Mouse (Mus musculus): ENCODE results near the gene Dennd6a.
"Not testable (repeated sequence)": the region's sequence is repeated elsewhere in the genome, so short reads cannot be mapped to it uniquely, and the experiment has no call there.

Gene Dennd6a

DNA sequence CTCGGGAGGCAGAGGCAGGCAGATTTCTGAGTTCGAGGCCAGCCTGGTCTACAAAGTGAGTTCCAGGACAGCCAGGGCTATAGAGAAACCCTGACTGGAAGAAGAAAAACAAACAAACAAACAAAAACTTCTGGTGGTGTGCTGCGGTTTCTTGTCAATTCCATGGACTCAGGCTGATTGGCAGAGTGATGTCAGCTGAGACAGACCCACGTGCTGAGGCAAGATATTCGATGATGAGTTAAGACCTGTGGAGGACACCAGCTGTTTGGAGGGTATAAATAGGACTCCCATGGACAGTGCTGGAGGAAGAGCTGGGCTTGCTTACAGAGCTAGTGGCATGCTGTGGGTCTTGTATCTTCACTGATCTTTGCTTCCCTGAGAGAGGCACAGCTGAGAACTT lies at the start of gene Dennd6a:
Gene Dennd6a, plus strand, starts transcription at position 301 of the 400 bp plus-strand sequence.
- not testable (repeated sequence) for DNase-seq (ENCODE audit: low read depth, low spot score)

GRCm38 (mm10) chr14:26525955-26526354 lies 47.7 kb upstream of the Dennd6a start:
- no peak for DNase-seq (ENCODE audit: low read depth, low spot score)

DNA sequence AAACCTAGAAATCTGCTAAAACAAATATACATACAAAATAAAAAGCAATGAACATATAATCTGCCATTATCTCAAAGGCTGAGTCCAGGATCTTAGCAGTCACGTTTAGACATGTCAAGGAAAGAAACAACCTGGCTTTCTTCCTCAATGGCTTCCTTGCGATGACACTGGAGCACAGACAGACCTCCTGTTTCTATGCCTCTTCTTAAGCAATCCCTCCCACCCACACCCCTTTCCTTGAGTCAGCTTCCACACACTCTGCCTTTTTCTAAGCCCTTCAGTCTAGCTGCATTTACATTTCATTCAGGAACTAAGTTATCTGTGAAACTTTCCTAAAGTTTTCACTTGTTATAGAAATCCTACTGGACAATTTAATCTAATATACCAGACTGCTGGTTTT lies 45.4 kb upstream of the Dennd6a start:
- no peak for DNase-seq (ENCODE audit: low read depth, low spot score)

DNA sequence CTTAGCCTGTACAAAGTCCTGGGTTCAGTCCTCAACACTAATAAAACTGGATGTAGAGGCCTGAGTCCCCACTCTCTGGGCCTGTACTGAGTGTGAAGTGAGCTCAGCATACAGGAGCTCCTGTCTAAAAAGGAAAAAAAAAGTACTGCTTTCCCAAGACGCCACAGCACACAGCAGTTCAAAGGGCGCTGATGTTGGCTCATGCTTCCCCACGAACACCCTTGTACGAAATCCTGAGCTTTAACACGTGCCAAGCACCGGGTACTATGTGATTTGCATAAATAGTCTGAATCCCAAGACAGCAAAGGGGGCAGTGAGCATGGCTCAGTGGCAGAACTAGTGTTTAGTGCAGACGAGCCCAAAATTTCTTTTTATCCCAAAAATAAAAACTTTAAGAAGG lies 43.3 kb upstream of the Dennd6a start:
- DNase-seq (ENCODE audit: low read depth, low spot score), result no peak

DNA sequence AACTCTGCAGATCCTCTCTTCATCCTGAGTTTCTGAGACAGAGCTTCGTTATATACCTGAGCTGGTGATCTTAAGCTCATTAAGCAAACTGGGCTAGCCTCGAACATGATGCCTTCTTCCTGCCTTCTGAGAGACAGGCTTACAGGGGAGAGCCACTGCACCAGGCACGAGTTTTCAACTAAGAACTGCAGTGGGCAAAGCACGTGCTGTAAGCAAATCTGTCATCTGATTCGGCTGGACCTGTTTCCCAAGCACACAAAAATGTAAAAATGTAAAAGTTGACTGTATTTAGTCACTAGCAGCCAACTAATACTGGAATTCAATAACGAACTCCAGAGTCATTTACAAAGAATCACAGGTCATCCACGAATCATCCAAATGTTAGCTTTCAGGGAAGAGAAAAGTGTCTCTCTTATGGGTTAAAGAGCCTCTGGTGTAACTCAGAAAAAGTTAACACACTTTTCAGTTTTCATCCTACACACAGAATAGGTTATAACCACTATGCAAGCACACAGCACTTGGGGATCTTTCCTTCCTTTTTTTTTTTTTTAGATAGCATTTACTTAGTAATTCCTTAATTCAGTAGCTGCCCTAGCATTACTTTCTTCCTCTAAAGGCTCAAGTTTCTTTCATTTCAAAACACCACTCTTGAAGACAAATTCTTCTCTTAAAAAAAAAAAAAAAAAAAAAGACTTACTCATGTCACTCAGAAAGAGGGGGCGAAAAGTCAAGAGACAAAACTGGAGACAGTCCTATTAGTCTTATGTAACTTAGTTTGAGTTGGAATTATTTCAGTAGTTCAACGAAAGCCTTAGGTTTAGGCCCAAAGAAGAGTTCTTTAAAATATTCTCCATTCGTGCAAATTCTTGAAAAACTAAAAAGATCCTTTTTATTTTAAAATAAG lies 42.0 kb upstream of the Dennd6a start:
- no peak for DNase-seq (ENCODE audit: low read depth, low spot score)

DNA sequence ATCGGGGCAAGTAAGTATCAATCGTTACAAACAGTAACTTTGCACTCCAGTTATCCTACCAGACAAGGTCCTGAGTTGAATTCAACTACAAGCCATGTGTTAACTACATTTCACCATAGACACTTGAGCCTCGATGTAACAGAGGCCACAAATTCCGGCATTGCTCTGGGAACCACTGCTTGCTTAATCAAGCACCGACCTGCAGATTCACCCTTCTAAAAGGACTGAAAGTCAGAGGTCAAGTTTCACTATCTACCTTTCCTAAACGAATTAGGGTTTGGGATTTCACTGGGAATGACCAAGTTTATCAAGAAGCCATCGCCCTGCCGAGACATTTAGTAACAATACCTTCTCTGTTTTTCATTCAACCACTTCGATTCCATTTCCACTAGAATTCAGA lies 40.9 kb upstream of the Dennd6a start:
- DNase-seq (ENCODE audit: low read depth, low spot score), result no peak

DNA sequence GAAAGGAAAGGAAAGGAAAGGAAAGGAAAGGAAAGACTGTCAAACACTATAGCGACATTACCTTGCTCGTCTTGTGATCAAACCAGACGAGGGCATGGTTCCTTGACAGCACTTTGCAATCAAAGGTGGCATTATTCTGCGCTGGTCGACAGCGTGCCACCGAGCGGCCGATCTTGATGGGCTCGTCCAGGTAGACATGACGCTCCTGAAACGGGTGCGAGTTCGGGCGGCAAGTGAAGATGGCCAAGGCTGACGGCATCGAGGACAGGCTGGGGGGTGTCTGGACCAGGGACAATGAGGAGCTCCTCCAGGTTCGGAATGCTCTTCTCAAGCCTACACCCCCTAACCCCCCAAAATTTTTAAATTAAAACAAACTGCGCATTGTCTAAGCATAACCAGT lies 40.4 kb upstream of the Dennd6a start:
- DNase-seq (ENCODE audit: low read depth, low spot score), result no peak

- DNase-seq (ENCODE audit: low read depth, low spot score), result no peak
Observed at GRCm38 (mm10) chr14:26533821-26534756, 39.6 kb upstream of the Dennd6a start.

GRCm38 (mm10) chr14:26534757-26535479 lies 38.7 kb upstream of the Dennd6a start, which contains the start of gene Slmap:
Slmap (minus strand) TSS chr14:26534931.
- peak; percentile 98 for DNase-seq (ENCODE audit: low read depth, low spot score)

DNA sequence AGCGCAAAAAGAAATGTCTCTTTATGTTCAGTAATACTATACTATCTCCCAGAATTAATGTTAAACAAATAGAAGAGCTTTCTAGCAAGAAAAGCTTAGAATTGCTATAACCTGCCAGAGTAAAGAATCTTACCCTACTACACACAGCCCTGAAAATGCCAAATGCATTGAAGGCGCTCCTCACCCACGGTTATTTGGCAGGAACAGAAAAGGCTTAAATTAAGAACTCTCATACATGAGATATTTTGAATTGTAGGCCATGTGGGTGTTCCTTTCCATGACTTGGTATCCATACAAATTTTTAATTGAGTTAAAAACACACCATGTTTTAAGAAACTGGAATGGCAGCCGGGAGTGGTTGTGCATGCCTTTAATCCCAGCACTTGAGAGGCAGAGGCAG lies 34.4 kb upstream of the Dennd6a start:
- DNase-seq (ENCODE audit: low read depth, low spot score), result peak; percentile 77

GRCm38 (mm10) chr14:26540577-26540976 lies 33.1 kb upstream of the Dennd6a start:
- DNase-seq (ENCODE audit: low read depth, low spot score), result no peak

DNA sequence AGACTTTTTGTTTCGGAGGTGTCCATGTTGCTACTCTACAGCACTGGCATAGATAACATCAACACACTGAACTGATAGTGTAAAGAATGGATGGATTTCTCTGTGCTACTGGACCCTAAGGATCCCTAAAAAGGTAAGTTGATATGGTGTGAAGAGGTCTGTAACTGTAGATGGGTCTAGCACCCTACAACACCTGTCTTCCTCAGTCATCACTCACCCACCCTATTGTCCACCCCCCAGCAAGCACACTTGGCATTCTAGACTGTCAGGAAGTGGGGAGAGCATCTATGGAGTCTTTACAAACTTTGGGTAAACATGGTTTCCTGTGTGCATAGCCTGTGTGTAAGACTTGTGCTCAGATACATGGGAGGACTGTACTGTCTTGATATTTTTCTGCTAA lies 31.5 kb upstream of the Dennd6a start:
- no peak for DNase-seq (ENCODE audit: low read depth, low spot score)

- no peak for DNase-seq (ENCODE audit: low read depth, low spot score)
Observed at GRCm38 (mm10) chr14:26547516-26548488, 25.9 kb upstream of the Dennd6a start.

DNA sequence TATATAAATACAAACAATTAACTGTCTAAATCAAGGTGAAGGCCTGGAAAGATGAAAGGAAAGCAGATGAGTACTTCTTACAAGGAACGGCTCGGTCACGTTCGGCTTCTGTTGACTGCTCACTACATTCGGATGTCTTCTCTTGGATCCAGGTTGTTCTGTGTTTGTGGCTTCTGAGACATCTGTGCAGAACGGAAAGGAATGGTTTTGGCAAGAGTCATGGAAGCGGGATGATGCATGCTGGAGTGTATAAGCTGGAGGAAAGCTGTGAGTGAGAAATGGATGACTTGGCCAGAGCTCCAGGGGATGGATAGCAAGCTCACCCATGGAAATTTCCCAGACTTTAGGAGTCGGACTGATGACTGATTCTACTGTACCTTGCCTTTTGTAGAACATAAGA lies 22.9 kb upstream of the Dennd6a start:
- no peak for DNase-seq (ENCODE audit: low read depth, low spot score)

- DNase-seq (ENCODE audit: low read depth, low spot score), result no peak
Observed at GRCm38 (mm10) chr14:26552441-26552840, 21.2 kb upstream of the Dennd6a start.

DNA sequence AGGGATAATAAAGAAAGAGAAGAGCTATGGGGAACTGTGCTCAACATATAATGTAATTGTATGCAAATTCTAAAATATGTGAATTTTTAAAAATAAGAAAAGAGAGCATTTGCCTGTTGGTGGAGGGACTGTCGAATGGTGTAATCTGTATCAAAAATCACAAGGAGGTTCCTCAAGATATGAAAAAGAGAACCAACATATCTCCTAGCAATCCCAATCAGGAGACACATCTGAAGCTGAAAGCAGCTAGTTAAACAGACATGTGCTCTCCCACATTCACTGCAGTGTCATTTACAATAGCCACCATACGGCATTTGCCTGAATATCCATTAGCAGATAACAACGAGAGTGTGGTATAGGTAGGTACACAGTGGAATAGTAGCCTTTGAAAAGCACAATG lies 20.8 kb upstream of the Dennd6a start:
- DNase-seq (ENCODE audit: low read depth, low spot score), result no peak

- no peak for DNase-seq (ENCODE audit: low read depth, low spot score)
Observed at GRCm38 (mm10) chr14:26557581-26557980, 16.1 kb upstream of the Dennd6a start.

GRCm38 (mm10) chr14:26558536-26558935 lies 15.1 kb upstream of the Dennd6a start:
- DNase-seq (ENCODE audit: low read depth, low spot score), result no peak

DNA sequence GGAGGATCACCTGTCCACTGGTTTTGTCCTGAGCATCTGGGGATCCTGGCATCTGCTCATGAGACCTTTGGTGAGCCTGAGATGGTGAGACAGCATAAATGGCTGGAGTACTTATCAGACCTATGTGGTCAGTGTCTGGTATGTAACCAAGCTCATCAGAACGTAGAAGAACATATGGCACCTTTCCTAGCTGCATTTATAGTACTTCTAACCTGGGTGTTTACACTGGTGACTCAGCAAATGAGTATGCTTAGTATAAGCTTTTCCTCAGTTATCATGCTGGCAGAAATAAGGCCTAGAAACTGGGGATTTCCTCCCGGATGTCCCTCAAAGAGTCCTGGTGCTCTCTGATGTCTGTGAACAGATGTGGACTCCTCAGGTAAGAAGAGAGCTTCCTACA lies 11.4 kb upstream of the Dennd6a start:
- DNase-seq (ENCODE audit: low read depth, low spot score), result no peak

- peak; percentile 19 for DNase-seq (ENCODE audit: low read depth, low spot score)
Observed at GRCm38 (mm10) chr14:26569880-26570279, 3.8 kb upstream of the Dennd6a start.
